Mouse (Mus musculus) ES-E14 (cell line): ENCODE measurements around the gene Ntrk2. TPM values are rescaled to one million over a fixed set of nuclear protein-coding genes. Genes with fewer than 3 reads are reported as not detected.

Source experiments
- DNase-seq: peaks from one replicate; pipeline ENCODE4 v3.0.0-alpha.2; 2013; ENCODE audit warnings: low read depth, low spot score
- H3K27ac ChIP-seq: 2 replicates; pipeline ENCODE4 v1.5.1; 2012; ENCODE audit warnings: low read depth, mild to moderate bottlenecking, low read length, moderate library complexity, mixed read lengths; ENCODE audit not compliant: poor library complexity, insufficient read depth, severe bottlenecking
- H3K36me3 ChIP-seq: 2 replicates; pipeline ENCODE4 v1.6.1; 2012; ENCODE audit warnings: mild to moderate bottlenecking, low read length, moderate library complexity, mixed read lengths; ENCODE audit not compliant: control insufficient read depth, poor library complexity, insufficient read depth, severe bottlenecking
- H3K4me1 ChIP-seq, 2 experiments: fragments of 150-350 bp in 1 of 2; sonication (generic) in 1 of 2; 2 replicates each; pipeline ENCODE4 v1.6.1; 2012; ENCODE audit warnings: low read length in 2 of 2, mild to moderate bottlenecking in 1 of 2, mixed read lengths in 1 of 2; ENCODE audit not compliant: control insufficient read depth in 2 of 2, insufficient read depth in 2 of 2, poor library complexity in 1 of 2
- H3K4me3 ChIP-seq, 2 experiments: fragments of 150-350 bp in 1 of 2; sonication (generic) in 1 of 2; 2 replicates each; pipeline ENCODE4 v1.5.1; 2012; ENCODE audit warnings: low read length in 2 of 2, low read depth in 1 of 2, mild to moderate bottlenecking in 1 of 2, mixed read lengths in 1 of 2; ENCODE audit not compliant: insufficient read depth in 1 of 2, poor library complexity in 1 of 2, severe bottlenecking in 1 of 2
- H3K9ac ChIP-seq: 2 replicates; pipeline ENCODE4 v1.6.1; 2012; ENCODE audit warnings: low read depth, mild to moderate bottlenecking, low read length, mixed read lengths; ENCODE audit not compliant: poor library complexity, insufficient read depth, severe bottlenecking
- H3K9me3 ChIP-seq: fragments of 150-350 bp; sonication (generic); 2 replicates; pipeline ENCODE4 v1.6.1; 2012; ENCODE audit warnings: low read depth, mild to moderate bottlenecking, low read length; ENCODE audit not compliant: control insufficient read depth, insufficient read depth
- CHD2 ChIP-seq: IDR thresholded peaks from 2 replicates; pipeline ENCODE4 v1.6.1; 2014; ENCODE audit warnings: mild to moderate bottlenecking, low read depth, low read length, inconsistent platforms
- HCFC1 ChIP-seq: IDR thresholded peaks from 2 replicates; pipeline ENCODE4 v1.6.1; 2012; ENCODE audit warnings: low read length, inconsistent platforms, borderline replicate concordance; ENCODE audit not compliant: insufficient read depth
- MAFK ChIP-seq: IDR thresholded peaks from 2 replicates; pipeline ENCODE4 v1.6.1; 2014; ENCODE audit warnings: mild to moderate bottlenecking, low read depth, low read length, inconsistent platforms; ENCODE audit not compliant: insufficient read depth
- ZC3H11A ChIP-seq: IDR thresholded peaks from 2 replicates; pipeline ENCODE4 v1.6.1; 2012; ENCODE audit warnings: low read depth, mild to moderate bottlenecking, inconsistent platforms, low read length, borderline replicate concordance
- ZNF384 ChIP-seq: IDR thresholded peaks from 2 replicates; pipeline ENCODE4 v1.6.1; 2012; ENCODE audit warnings: low read depth, low read length, inconsistent platforms
- in situ Hi-C, 2 experiments: fragments of 600-800 bp; cut with MboI; formaldehyde crosslinking; loops; one replicate each; pipeline ENCODE4 v1.15.1; 2025; ENCODE audit warnings: low sequenced_read_pairs in 2 of 2, inconsistent platforms in 1 of 2; ENCODE audit not compliant: unreplicated experiment in 2 of 2
- total RNA-seq: library from RNA; depleted of rRNA; stranded (reverse); fragments of 300-350 nt; gene quantifications from 2 replicates; pipeline ENCODE4 v1.2.3, GENCODE M21; 2012

Gene Ntrk2
- total RNA-seq, 1 experiment = 5.0 TPM

GRCm38 (mm10) chr13:59145677-59146555 lies 339.5 kb downstream of the Ntrk2 start:
- no peaks in the 10 kb centered on the region for H3K4me1 ChIP-seq
- no peak overlapping the region for H3K27ac ChIP-seq
- DNase-seq = no peak
- no peak overlapping the region for H3K4me3 ChIP-seq
- TF ChIP-seq MAFK (no peak), ZC3H11A (no peak)
- no peaks in the 10 kb centered on the region for H3K9me3 ChIP-seq
- H3K9ac ChIP-seq = no peak overlapping the region
- no peaks in the 10 kb centered on the region for H3K36me3 ChIP-seq
- in situ Hi-C loops = no loop called here

- no peak for DNase-seq
- Histone ChIP-seq H3K36me3 (no peaks in the 10 kb centered on the region), H3K4me3 (no peak overlapping the region), H3K9me3 (no peaks in the 10 kb centered on the region), H3K9ac (no peak overlapping the region), H3K4me1 (no peaks in the 10 kb centered on the region), H3K27ac (no peak overlapping the region)
- in situ Hi-C loops = no loop called here
- TF ChIP-seq CHD2 = no peak
- no peak for TF ChIP-seq ZC3H11A
- TF ChIP-seq MAFK = no peak
- no peak for TF ChIP-seq HCFC1
- TF ChIP-seq ZNF384 = no peak
Measured at GRCm38 (mm10) chr13:59146616-59147015, 340.2 kb downstream of the Ntrk2 start.

GRCm38 (mm10) chr13:59147976-59148375 lies 341.6 kb downstream of the Ntrk2 start:
- H3K27ac ChIP-seq = no peak overlapping the region
- in situ Hi-C loops = no loop called here
- H3K4me3 ChIP-seq = no peak overlapping the region
- TF ChIP-seq MAFK (no peak), CHD2 (no peak), HCFC1 (no peak), ZNF384 (no peak), ZC3H11A (no peak)
- H3K9ac ChIP-seq = no peak overlapping the region
- H3K36me3 ChIP-seq = no peaks in the 10 kb centered on the region
- DNase-seq = no peak
- H3K4me1 ChIP-seq = no peaks in the 10 kb centered on the region
- H3K9me3 ChIP-seq = no peaks in the 10 kb centered on the region

- H3K4me1 ChIP-seq = no peaks in the 10 kb centered on the region
Measured at GRCm38 (mm10) chr13:59148793-59149192, 342.4 kb downstream of the Ntrk2 start.

GRCm38 (mm10) chr13:59164015-59164414 lies 357.6 kb downstream of the Ntrk2 start:
- no peak for TF ChIP-seq MAFK
- TF ChIP-seq HCFC1 = no peak
- no peak for TF ChIP-seq ZNF384
- TF ChIP-seq CHD2 = no peak
- TF ChIP-seq ZC3H11A = no peak
- DNase-seq = no peak
- H3K9me3 ChIP-seq = no peaks in the 10 kb centered on the region
- no peaks in the 10 kb centered on the region for H3K4me1 ChIP-seq
- no peak overlapping the region for H3K27ac ChIP-seq
- no peak overlapping the region for H3K4me3 ChIP-seq
- H3K9ac ChIP-seq = no peak overlapping the region
- no peaks in the 10 kb centered on the region for H3K36me3 ChIP-seq
- in situ Hi-C loops = no loop called here

More at GRCm38 (mm10) chr13:59148793-59149192, 342.4 kb downstream of the Ntrk2 start:
- TF ChIP-seq ZC3H11A (no peak), HCFC1 (no peak), MAFK (no peak), ZNF384 (no peak)
- H3K9ac ChIP-seq = no peak overlapping the region
- no peaks in the 10 kb centered on the region for H3K9me3 ChIP-seq
- no peak overlapping the region for H3K4me3 ChIP-seq
- no peaks in the 10 kb centered on the region for H3K36me3 ChIP-seq
- no peak overlapping the region for H3K27ac ChIP-seq
- DNase-seq = no peak
- in situ Hi-C loops = no loop called here
